Mouse (Mus musculus) bone marrow macrophage, adult 2 months (primary cell): ENCODE results near the gene Scgb1b29. TPM values are rescaled to one million over a fixed set of nuclear protein-coding genes. Genes with fewer than 3 reads are reported as not detected.
"Not testable (repeated sequence)": the region's sequence is repeated elsewhere in the genome, so short reads cannot be mapped to it uniquely, and the experiment has no call there.

ENCODE experiments used
- H3K27ac ChIP-seq: 2 replicates; pipeline ENCODE4 v1.5.1; 2012; ENCODE audit warnings: low read depth, low read length; ENCODE audit not compliant: insufficient read depth
- H3K4me1 ChIP-seq: 2 replicates; pipeline ENCODE4 v1.6.1; 2012; ENCODE audit warnings: low read length; ENCODE audit not compliant: control insufficient read depth, insufficient read depth
- H3K4me3 ChIP-seq: 2 replicates; pipeline ENCODE4 v1.5.1; 2012; ENCODE audit warnings: mild to moderate bottlenecking, low read length, moderate library complexity; ENCODE audit not compliant: insufficient read depth
- polyA plus RNA-seq: library from polyadenylated mRNA; stranded (reverse); fragments of >200 nt; gene quantifications from 2 replicates; pipeline ENCODE4 v1.2.4, GENCODE M21; 2012; ENCODE audit not compliant: missing spikeins, insufficient read depth, insufficient read length

Gene Scgb1b29
- not detected in 2 replicates for polyA plus RNA-seq

GRCm38 (mm10) chr7:32441241-32441640, at the start of gene Scgb1b29:
Gene Scgb1b29, plus strand, starts transcription at chr7:32441541.
- H3K4me1 ChIP-seq, H3K4me3 ChIP-seq, H3K27ac ChIP-seq: not testable (repeated sequence)

GRCm38 (mm10) chr7:32428636-32429035, 12.7 kb upstream of the Scgb1b29 start:
- not testable (repeated sequence) for H3K4me1 ChIP-seq, H3K4me3 ChIP-seq, H3K27ac ChIP-seq

Other genes with a start within 250 kb of the Scgb1b29 start
- gene Scgb2b11, start 230.4 kb upstream of the Scgb1b29 start, polyA plus RNA-seq, result not detected in 2 replicates
- not detected in 2 replicates for gene Scgb1b11, start 218.7 kb upstream of the Scgb1b29 start, polyA plus RNA-seq
- gene Scgb2b12, start 114.3 kb upstream of the Scgb1b29 start, polyA plus RNA-seq, result not detected in 2 replicates
- not detected in 2 replicates for gene Scgb1b12, start 107.4 kb upstream of the Scgb1b29 start, polyA plus RNA-seq